Comparison of ENCODE assay signal across 10 mouse cellular contexts in genomic region chr6:42612218-42612617, GRCm38 (mm10). TPM values are rescaled to one million over a fixed set of nuclear protein-coding genes. Genes with fewer than 3 reads are reported as not detected.
DNase-seq lines count a peak whose midpoint lies in the region; ATAC-seq and TF ChIP-seq lines count a peak whose summit lies in the region.
"Had no signal": no experiment of that assay in that cellular context is flagged by ENCODE, and none has a peak within 500 bp of the region (broad histone marks: within the 10 kb centered on the region; RNA-seq: fewer than 3 reads in every experiment).

No protein-coding gene starts in this region.

- ATAC-seq in kidney, embryonic 14.5 days (ENCODE audit: low FRiP score, low TSS enrichment), result no peak

- TF ChIP-seq POLR2A in kidney, adult 2 months (IDR thresholded peaks at IDR 0.05; ENCODE audit: low read depth, low read length), result no peak

- no peak overlapping the region for H3K4me2 ChIP-seq in kidney, embryonic 14.5 days (replicated peaks; ENCODE audit: low read depth, low read length)
- H3K4me2 ChIP-seq: heart, embryonic 15.5 days; limb, embryonic 15.5 days had no signal

- no peak overlapping the region for H3K9ac ChIP-seq in kidney, embryonic 14.5 days (ENCODE audit: low read depth, low read length)
- H3K9ac ChIP-seq: heart, embryonic 15.5 days; limb, embryonic 15.5 days had no signal

- no peaks in the 10 kb centered on the region for H3K4me1 ChIP-seq in kidney, adult 2 months (ENCODE audit: control insufficient read depth, insufficient read depth, low read length)
- H3K4me1 ChIP-seq in kidney, embryonic 14.5 days (ENCODE audit: control insufficient read depth, insufficient read depth, low read length), result no peaks in the 10 kb centered on the region
- H3K4me1 ChIP-seq: heart, embryonic 15.5 days; limb, embryonic 15.5 days had no signal

- no peak overlapping the region for H3K27ac ChIP-seq in kidney, adult 2 months (ENCODE audit: insufficient read depth, low read depth, low read length)
- no peak overlapping the region for H3K27ac ChIP-seq in kidney, embryonic 14.5 days (ENCODE audit: low read depth, low read length)
- H3K27ac ChIP-seq: heart, embryonic 15.5 days; limb, embryonic 15.5 days had no signal

- H3K4me3 ChIP-seq in kidney, adult 2 months (ENCODE audit: insufficient read depth, low read depth, low read length), result no peak overlapping the region
- H3K4me3 ChIP-seq in kidney, embryonic 14.5 days (ENCODE audit: low read length), result no peak overlapping the region
- H3K4me3 ChIP-seq: heart, embryonic 15.5 days; limb, embryonic 15.5 days had no signal

- no peaks in the 10 kb centered on the region for H3K9me3 ChIP-seq in kidney, embryonic 14.5 days (ENCODE audit: control insufficient read depth, low read length)
- H3K9me3 ChIP-seq: heart, embryonic 15.5 days; limb, embryonic 15.5 days had no signal

- peak; percentile 21; the same call in 1 of the 2 replicates for TF ChIP-seq CTCF in kidney, adult 2 months (conservative IDR thresholded peaks at IDR 0.05; ENCODE audit: insufficient read depth, insufficient read length, low read depth, low read length)

- H3K36me3 ChIP-seq in kidney, adult 2 months (ENCODE audit: control insufficient read depth, insufficient read depth, low read length), result no peaks in the 10 kb centered on the region
- no peaks in the 10 kb centered on the region for H3K36me3 ChIP-seq in kidney, embryonic 14.5 days (ENCODE audit: control insufficient read depth, insufficient read depth, low read length)
- H3K36me3 ChIP-seq: heart, embryonic 15.5 days; limb, embryonic 15.5 days had no signal

- no peaks in the 10 kb centered on the region for H3K27me3 ChIP-seq in kidney, adult 2 months (replicated peaks; ENCODE audit: control insufficient read depth, insufficient read depth, low read length)
- H3K27me3 ChIP-seq in kidney, embryonic 14.5 days (ENCODE audit: control insufficient read depth, insufficient read depth, low read length), result no peaks in the 10 kb centered on the region
- H3K27me3 ChIP-seq: heart, embryonic 15.5 days; limb, embryonic 15.5 days had no signal

- DNase-seq in cerebellum, adult 8-10 months, result peak; percentile 3
- no peak for DNase-seq in cerebellum, adult 18-20 months
- DNase-seq in kidney, adult 2 months, result peak; percentile 34
- peak; percentile 49 for DNase-seq in 416B (ENCODE audit: low read depth)
- peak; percentile 5 for DNase-seq in embryo, embryonic 11.5 days (ENCODE audit: low read depth, low spot score)
- DNase-seq in right cerebral cortex, postnatal 25 days, result no peak
- DNase-seq in urinary bladder, postnatal 10 days (ENCODE audit: low spot score), result no peak

RNA-seq across cellular contexts. Expression of gene Tcaf3, which starts 14.7 kb away (rescaled TPM):
- polyA plus RNA-seq in kidney, adult 2 months (2012; rRNA removed), result not detected in 2 replicates
- polyA plus RNA-seq in kidney, embryonic 14.5 days (2014; fragmentation: Nextera tagmentation; extraction: Ambion mirVana), result not detected in 2 replicates
- polyA plus RNA-seq: heart, embryonic 15.5 days; limb, embryonic 15.5 days had no signal

RNA-seq across cellular contexts. Expression of gene Tcaf2, which starts 32.8 kb away (rescaled TPM):
- 1.2 and 1.4 TPM in 2 replicates for polyA plus RNA-seq in kidney, adult 2 months (2012; rRNA removed)
- polyA plus RNA-seq in kidney, embryonic 14.5 days (2014; fragmentation: Nextera tagmentation; extraction: Ambion mirVana), result 1.9 and 2.9 TPM in 2 replicates

Comparison
In these comparisons a context has a peak if more than half of its experiments do, and no peak if none do; other contexts are left out.
1. DNase-seq: peak in cerebellum, adult 8-10 months (single experiment), kidney, adult 2 months (single experiment), 416B (single experiment) and embryo, embryonic 11.5 days (single experiment); none in cerebellum, adult 18-20 months (0 of 2), right cerebral cortex, postnatal 25 days (single experiment) and urinary bladder, postnatal 10 days (single experiment).